Mouse (Mus musculus) intestine, embryonic 16.5 days (tissue): Measurements from ENCODE around the gene Mycbpap. TPM values are rescaled to one million over a fixed set of nuclear protein-coding genes. Genes with fewer than 3 reads are reported as not detected.

ENCODE experiments used
- ATAC-seq: fragments of 200-750 bp; cut with Nextera tagmentation; 2 replicates; pipeline ENCODE4 v1.8.0; 2017; ENCODE audit warnings: moderate TSS enrichment, moderate library complexity
- H3K27ac ChIP-seq: fragments of 300-500 bp; sonication (generic); 2 replicates; pipeline ENCODE4 v1.5.1; 2014; ENCODE audit warnings: mild to moderate bottlenecking, low read length
- H3K27me3 ChIP-seq: fragments of 300-500 bp; sonication (generic); replicated peaks from 2 replicates; pipeline ENCODE4 v1.6.1; 2014; ENCODE audit warnings: low read length, control low read depth, mixed read lengths; ENCODE audit not compliant: control insufficient read depth, insufficient read depth
- H3K36me3 ChIP-seq: fragments of 300-500 bp; sonication (generic); 2 replicates; pipeline ENCODE4 v1.6.1; 2014; ENCODE audit warnings: low read length, control low read depth; ENCODE audit not compliant: control insufficient read depth, insufficient read depth
- H3K4me1 ChIP-seq: fragments of 300-500 bp; sonication (generic); 2 replicates; pipeline ENCODE4 v1.6.1; 2014; ENCODE audit warnings: low read length, control low read depth, mixed read lengths; ENCODE audit not compliant: control insufficient read depth, insufficient read depth
- H3K4me2 ChIP-seq: fragments of 300-500 bp; sonication (generic); 2 replicates; pipeline ENCODE4 v1.6.1; 2014; ENCODE audit warnings: low read depth, low read length, control low read depth
- H3K4me3 ChIP-seq: fragments of 300-500 bp; sonication (generic); 2 replicates; pipeline ENCODE4 v1.5.1; 2014; ENCODE audit warnings: mild to moderate bottlenecking, low read length
- H3K9ac ChIP-seq: fragments of 300-500 bp; sonication (generic); 2 replicates; pipeline ENCODE4 v1.6.1; 2014; ENCODE audit warnings: low read depth, low read length
- H3K9me3 ChIP-seq: fragments of 300-500 bp; sonication (generic); 2 replicates; pipeline ENCODE4 v1.6.1; 2016; ENCODE audit warnings: low read length, control low read depth; ENCODE audit not compliant: control insufficient read depth
- WGBS: fragments of 180-500 bp; shearing (Covaris S2); extraction: QIAGEN DNeasy Blood & Tissue Kit; methylation state at CpG from one replicate; pipeline ENCODE4 v1.1.7; 2014; 5-methylcytosine and 5-hydroxymethylcytosine counted together
- polyA plus RNA-seq: library from polyadenylated mRNA; unstranded; fragments of >200 nt; fragmentation: Nextera tagmentation; extraction: Ambion mirVana; gene quantifications from 2 replicates; pipeline ENCODE4 v1.2.1, GENCODE M21; 2015

Gene Mycbpap
- polyA plus RNA-seq, 1 experiment from 2014 or later, result 3.2 TPM

DNA sequence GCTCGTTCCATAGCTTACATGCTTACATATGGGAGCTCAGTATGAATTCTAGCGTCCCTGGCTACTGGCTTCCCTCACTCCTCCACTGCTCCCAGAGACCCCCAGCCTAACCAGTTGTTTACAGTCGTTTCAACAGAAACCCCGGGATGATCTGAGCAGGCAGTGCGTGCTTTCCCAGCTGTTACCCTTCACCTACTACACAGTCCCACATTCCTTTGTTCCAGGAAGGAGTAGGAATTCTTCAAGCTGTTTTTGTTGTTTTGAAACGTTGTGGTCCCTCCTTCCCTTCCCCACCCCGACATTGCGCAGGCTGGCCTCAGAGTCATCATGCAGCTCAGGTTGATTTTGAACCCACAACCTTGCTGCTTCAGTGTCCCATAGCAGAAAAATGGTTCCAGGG lies 21.2 kb downstream of the Mycbpap start:
- Histone ChIP-seq H3K27me3 (no peaks in the 10 kb centered on the region), H3K9me3 (no peaks in the 10 kb centered on the region), H3K36me3 (no peaks in the 10 kb centered on the region), H3K4me2 (peak overlapping the region; percentile 87), H3K4me3 (peak overlapping the region; percentile 48), H3K27ac (peak overlapping the region; percentile 36; the same call in 1 of the 2 replicates), H3K9ac (peak overlapping the region; percentile 68; the same call in 1 of the 2 replicates), H3K4me1 (peaks cover 25% of the 10 kb centered on the region)
- no peak for ATAC-seq
- WGBS, result 22% methylated on average over 8 of the region's 8 CpGs

DNA sequence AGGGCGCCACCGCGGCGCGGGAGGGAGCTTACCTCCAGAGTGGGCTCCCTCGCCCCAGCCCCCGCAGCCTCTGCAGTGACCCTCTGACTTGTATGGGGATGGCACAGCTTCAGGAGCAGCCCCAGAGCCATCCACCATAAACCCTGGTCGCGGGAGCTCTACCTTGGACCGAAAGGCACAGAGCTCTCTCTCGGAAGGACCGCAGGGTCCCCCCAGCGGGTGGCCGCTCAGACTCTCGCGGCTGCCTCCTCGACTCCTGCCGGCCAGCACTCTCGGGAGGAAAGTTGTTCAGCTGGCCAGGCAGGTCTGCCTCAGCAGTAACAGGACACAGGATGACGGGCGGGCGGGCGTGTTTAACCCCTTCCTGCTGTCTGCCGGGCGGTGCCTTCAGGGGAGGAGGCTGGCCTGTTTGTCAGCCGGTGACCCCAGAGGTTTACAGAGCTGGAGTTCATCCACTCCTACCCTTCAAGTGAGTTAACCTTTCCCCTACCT lies 21.8 kb downstream of the Mycbpap start, which contains the start of gene Epn3:
TSS of gene Epn3 (minus strand) at position 314 of the 492 bp plus-strand sequence.
- 1% methylated on average over 26 of the region's 26 CpGs for WGBS
- H3K9ac ChIP-seq, result peak within 1 kb of the TSS; percentile 68
- H3K36me3 ChIP-seq, result no peaks in the 10 kb centered on the region
- peak within 1 kb of the TSS; percentile 87 for H3K4me2 ChIP-seq
- peak; percentile 62 for ATAC-seq
- H3K9me3 ChIP-seq, result no peaks in the 10 kb centered on the region
- H3K4me3 ChIP-seq, result peak within 1 kb of the TSS; percentile 48
- peaks cover 25% of the 10 kb centered on the region for H3K4me1 ChIP-seq
- peak within 1 kb of the TSS; percentile 36; the same call in 1 of the 2 replicates for H3K27ac ChIP-seq
- H3K27me3 ChIP-seq, result no peaks in the 10 kb centered on the region

DNA sequence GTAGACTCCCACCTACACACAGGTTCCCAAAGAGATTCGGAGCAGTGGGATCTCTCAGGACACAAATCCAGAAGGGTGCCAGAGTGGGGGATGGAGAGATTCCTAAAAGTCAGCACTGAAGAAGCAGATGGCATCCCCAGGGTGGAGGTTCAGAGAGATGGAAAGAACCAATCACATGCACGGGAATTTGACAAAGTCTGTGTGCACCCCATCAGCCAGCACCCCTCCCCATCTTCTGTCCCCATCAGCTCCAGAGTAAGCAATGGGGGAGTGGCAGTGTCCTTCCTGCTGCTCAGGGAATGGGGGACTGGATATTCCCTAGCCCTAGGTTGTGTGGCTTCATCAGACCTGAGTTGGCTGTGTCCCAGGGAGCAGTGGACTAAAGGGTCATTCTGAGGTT lies 22.5 kb downstream of the Mycbpap start:
- H3K4me1 ChIP-seq, result peaks cover 25% of the 10 kb centered on the region
- peak overlapping the region; percentile 48 for H3K4me3 ChIP-seq
- H3K36me3 ChIP-seq, result no peaks in the 10 kb centered on the region
- WGBS, result 7% methylated on average over 2 of the region's 2 CpGs
- peak overlapping the region; percentile 87 for H3K4me2 ChIP-seq
- no peaks in the 10 kb centered on the region for H3K27me3 ChIP-seq
- peak; percentile 24; the same call in 1 of the 2 replicates for ATAC-seq
- H3K9ac ChIP-seq, result peak overlapping the region; percentile 68
- H3K27ac ChIP-seq, result no peak overlapping the region
- no peaks in the 10 kb centered on the region for H3K9me3 ChIP-seq

DNA sequence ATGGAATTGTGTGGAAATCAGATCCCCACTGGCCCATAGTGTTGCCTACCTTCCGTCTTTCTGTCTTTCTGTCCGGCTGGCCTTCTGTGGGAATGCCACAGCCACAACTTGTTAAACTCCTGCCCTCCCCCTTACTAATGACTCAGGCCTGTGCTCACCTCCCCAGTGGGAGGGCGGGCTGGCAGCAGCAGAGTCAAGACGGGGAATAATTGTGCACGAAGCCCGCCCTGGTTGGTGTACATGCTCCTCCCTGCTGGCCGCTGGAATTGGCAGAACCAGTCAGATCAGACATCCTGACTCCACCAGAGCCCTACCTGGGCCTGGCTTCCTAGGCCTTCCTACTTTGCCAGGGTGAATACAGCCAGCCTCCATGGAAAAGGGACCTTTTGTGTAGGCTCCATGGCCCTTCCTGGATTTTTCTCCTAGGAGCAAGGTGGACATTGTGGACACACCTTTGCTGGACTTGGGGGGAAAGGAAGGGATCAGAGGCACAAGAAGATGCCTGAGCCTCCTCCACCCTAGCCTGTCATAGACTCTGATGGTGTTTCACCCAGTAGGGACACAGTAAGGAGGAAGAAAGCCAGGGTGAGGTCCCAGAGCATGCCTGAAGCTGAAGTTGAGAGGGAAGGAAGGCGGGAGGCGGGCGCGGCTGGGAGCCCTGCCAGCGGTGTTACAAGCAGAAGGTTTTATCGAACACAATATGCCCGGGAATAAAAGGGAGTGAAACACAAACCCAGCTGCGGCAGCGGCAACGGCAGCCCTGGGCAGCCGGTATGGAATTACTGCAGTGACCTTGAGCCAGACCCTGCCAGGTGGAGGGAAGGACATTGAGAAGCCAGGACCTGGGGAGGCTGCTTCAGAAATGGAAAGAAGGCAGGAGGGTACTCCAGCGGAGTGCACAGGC lies 23.2 kb downstream of the Mycbpap start:
- H3K4me1 ChIP-seq, result peaks cover 25% of the 10 kb centered on the region

DNA sequence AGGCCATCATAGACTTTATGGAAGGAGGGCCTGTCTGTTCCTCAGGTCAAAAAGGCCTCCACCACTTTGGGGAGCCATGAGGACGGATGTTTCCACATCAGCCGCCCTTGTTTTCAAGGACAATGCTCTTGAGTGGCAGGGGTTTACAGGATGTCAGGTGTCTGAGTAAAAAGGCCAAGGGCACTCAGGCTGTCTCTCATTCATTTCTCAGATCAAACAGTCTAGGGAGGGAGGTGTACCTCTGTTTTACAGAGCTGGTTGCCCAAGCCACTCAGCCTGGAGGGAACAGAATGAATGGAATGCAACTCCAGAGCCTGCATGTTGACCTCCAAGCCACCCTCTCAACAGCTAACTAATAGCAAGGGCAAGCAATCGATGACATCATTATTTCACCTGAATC lies 26.1 kb downstream of the Mycbpap start:
- peaks cover 33% of the 10 kb centered on the region for H3K4me1 ChIP-seq
- H3K4me3 ChIP-seq, result no peak overlapping the region
- H3K27ac ChIP-seq, result no peak overlapping the region
- H3K36me3 ChIP-seq, result no peaks in the 10 kb centered on the region
- H3K9ac ChIP-seq, result no peak overlapping the region
- no peak for ATAC-seq
- no peaks in the 10 kb centered on the region for H3K27me3 ChIP-seq
- WGBS, result 73% methylated on average over 3 of the region's 3 CpGs
- no peak overlapping the region for H3K4me2 ChIP-seq
- no peaks in the 10 kb centered on the region for H3K9me3 ChIP-seq

More for the DNA sequence above, 23.2 kb downstream of the Mycbpap start:
- H3K36me3 ChIP-seq, result no peaks in the 10 kb centered on the region
- H3K9ac ChIP-seq, result peak overlapping the region; percentile 35; the same call in 1 of the 2 replicates
- H3K27me3 ChIP-seq, result no peaks in the 10 kb centered on the region
- no peaks in the 10 kb centered on the region for H3K9me3 ChIP-seq
- H3K4me2 ChIP-seq, result peak overlapping the region; percentile 87
- H3K4me3 ChIP-seq, result peak overlapping the region; percentile 27
- ATAC-seq, result peak; percentile 66
- 26% methylated on average over 19 of the region's 19 CpGs for WGBS
- H3K27ac ChIP-seq, result 0 out of 2 replicates have a peak overlapping the region, but pooled peaks have one; percentile 52

DNA sequence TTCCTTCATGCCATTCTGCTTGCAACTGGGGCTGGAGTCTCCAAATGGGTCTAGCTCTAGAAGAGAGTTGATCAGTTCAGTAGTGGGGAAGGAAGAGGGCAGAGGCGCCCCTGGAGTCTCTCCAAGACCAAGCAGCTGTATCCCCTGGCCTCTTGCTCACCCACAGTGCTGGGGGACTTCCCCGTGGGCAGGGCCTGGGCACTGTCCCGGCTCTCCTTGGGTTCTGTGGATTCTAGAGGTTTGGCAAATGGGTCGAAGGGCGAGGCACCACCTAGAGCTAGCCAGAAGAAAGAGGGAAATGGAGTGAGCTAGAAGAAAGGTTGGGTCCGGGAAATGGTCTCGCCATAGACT lies 29.8 kb downstream of the Mycbpap start:
- no peaks in the 10 kb centered on the region for H3K36me3 ChIP-seq
- H3K4me1 ChIP-seq, result peaks cover 10% of the 10 kb centered on the region
- no peaks in the 10 kb centered on the region for H3K9me3 ChIP-seq
- H3K9ac ChIP-seq, result peak overlapping the region; percentile 74
- 71% methylated on average over 7 of the region's 7 CpGs for WGBS
- H3K27me3 ChIP-seq, result peaks cover 1% of the 10 kb centered on the region; the same call in 1 of the 2 replicates
- peak; percentile 21; the same call in 1 of the 2 replicates for ATAC-seq
- no peak overlapping the region for H3K27ac ChIP-seq
- H3K4me2 ChIP-seq, result peak overlapping the region; percentile 90; the same call in 1 of the 2 replicates
- peak overlapping the region; percentile 56 for H3K4me3 ChIP-seq

DNA sequence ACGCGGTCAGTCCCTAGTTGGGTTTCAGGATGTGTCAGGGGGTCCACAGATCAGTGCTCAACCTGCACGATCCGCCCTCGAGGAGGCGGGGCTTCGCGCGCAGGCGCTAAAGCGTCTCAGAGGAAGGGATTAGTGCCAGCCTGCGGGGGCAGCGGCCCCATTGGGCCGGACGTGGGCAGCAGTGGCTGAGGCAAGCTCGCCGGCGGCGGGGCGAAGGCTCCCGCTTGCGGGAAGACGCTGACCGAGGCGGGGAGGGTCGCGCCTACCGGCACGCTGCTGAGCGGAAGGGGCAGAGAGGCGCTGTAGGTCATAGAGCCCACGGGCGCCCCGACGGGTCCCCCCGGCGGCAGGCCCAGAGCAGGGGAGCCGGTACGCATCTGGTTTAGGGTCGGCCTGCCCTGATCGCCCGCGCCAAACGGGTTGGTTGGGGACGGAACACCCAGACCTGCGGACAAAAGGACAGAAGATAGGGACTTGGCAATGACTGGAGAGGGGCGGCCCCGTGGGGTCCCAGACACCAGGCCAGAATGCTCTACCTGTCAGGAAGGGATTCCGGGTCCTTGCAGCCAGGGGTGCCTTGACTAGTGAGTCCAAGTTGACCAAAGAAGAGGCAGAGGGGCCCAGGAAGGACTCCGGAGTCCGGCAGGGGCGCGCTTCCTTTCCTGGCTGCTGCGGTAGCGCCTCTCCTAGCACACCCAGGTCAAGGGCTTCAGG lies 30.4 kb downstream of the Mycbpap start:
- H3K9ac ChIP-seq, result peak overlapping the region; percentile 74
- peaks cover 4% of the 10 kb centered on the region; the same call in 1 of the 2 replicates for H3K27me3 ChIP-seq
- H3K4me3 ChIP-seq, result peak overlapping the region; percentile 56
- no peaks in the 10 kb centered on the region for H3K36me3 ChIP-seq
- no peaks in the 10 kb centered on the region for H3K9me3 ChIP-seq
- no peak overlapping the region for H3K27ac ChIP-seq
- peaks cover 10% of the 10 kb centered on the region for H3K4me1 ChIP-seq
- ATAC-seq, result peak; percentile 51
- peak overlapping the region; percentile 90 for H3K4me2 ChIP-seq
- 12% methylated on average over 55 of the region's 55 CpGs for WGBS

DNA sequence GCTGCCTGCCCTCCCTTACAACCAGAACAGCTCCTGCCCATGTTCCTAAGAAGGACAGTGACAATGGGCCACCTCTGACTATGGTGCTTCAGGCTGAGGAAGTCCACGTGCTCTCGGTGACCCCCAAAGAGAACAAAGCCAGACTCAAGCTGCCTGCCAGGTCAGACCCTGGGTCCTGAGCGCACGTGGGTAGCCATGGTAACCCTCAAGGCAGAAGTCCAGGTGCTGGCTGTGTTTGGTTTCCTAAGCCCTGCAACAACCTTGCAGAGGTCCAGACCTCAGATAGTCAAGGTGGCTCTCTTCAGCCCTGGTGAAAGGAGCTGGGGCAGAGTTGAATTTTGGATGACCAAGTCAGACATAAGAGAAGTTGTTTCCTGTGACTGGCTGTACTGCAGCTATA lies 31.8 kb downstream of the Mycbpap start:
- H3K4me2 ChIP-seq, result no peak overlapping the region
- no peaks in the 10 kb centered on the region for H3K9me3 ChIP-seq
- H3K27me3 ChIP-seq, result peaks cover 7% of the 10 kb centered on the region; the same call in 1 of the 2 replicates
- no peak overlapping the region for H3K27ac ChIP-seq
- no peak overlapping the region for H3K9ac ChIP-seq
- no peak for ATAC-seq
- 40% methylated on average over 4 of the region's 4 CpGs for WGBS
- H3K36me3 ChIP-seq, result no peaks in the 10 kb centered on the region
- peaks cover 10% of the 10 kb centered on the region for H3K4me1 ChIP-seq
- no peak overlapping the region for H3K4me3 ChIP-seq
